Comparison of ENCODE assay signal across 21 mouse cellular contexts in genomic region chrX:47010087-47010486, GRCm38 (mm10).
A peak's percentile ranks its signal among the peaks of the same experiment; 100 is the strongest.
DNase-seq lines count a peak whose midpoint lies in the region; ATAC-seq and TF ChIP-seq lines count a peak whose summit lies in the region.
"Had no signal": no experiment of that assay in that cellular context is flagged by ENCODE, and none has a peak within 500 bp of the region (broad histone marks: within the 10 kb centered on the region; RNA-seq: fewer than 3 reads in every experiment).

No protein-coding gene starts in this region.

- peak; percentile 52; the same call in 1 of the 2 replicates for ATAC-seq in lung, embryonic 14.5 days (ENCODE audit: insufficient read depth)
- ATAC-seq in lung, postnatal 0 days = peak; percentile 47
- ATAC-seq in stomach, postnatal 0 days (ENCODE audit: low FRiP score, low TSS enrichment) = peak; percentile 72; the same call in 1 of the 2 replicates
- ATAC-seq in monocyte, adult 5-6 weeks (replicated peaks; ENCODE audit: insufficient number of reproducible peaks, low FRiP score, low TSS enrichment, poor library complexity, severe bottlenecking) = no peak
- ATAC-seq: activated CD4-positive, CD25-positive, alpha-beta regulatory T cell, adult 4 months; CD4-positive, CD25-positive, alpha-beta regulatory T cell, adult 4 months; Patski had no signal

- no peak for TF ChIP-seq EP300 in lung, postnatal 0 days (IDR thresholded peaks at IDR 0.05)
- no peak for TF ChIP-seq EP300 in stomach, postnatal 0 days (optimal IDR thresholded peaks at IDR 0.05)

- no peak overlapping the region for H3K9ac ChIP-seq in lung, embryonic 14.5 days
- H3K9ac ChIP-seq in lung, postnatal 0 days (replicated peaks; ENCODE audit: low read depth) = no peak overlapping the region
- H3K9ac ChIP-seq in stomach, postnatal 0 days (ENCODE audit: low read length) = no peak overlapping the region

- no peak for TF ChIP-seq POLR2A in lung, adult 2 months (IDR thresholded peaks at IDR 0.05; ENCODE audit: borderline replicate concordance, extremely low read depth, low read depth, low read length)

- WGBS in lung, embryonic 14.5 days = 48% methylated on average over 2 of the region's 2 CpGs
- WGBS in lung, adult 2 months = 45% methylated on average over 2 of the region's 2 CpGs
- 37% methylated on average over 2 of the region's 2 CpGs for WGBS in lung, postnatal 0 days
- WGBS in stomach, postnatal 0 days = 49% methylated on average over 2 of the region's 2 CpGs

- H3K4me3 ChIP-seq in lung, embryonic 14.5 days (ENCODE audit: low read depth, low read length) = no peak overlapping the region
- no peak overlapping the region for H3K4me3 ChIP-seq in lung, adult 2 months (replicated peaks; ENCODE audit: extremely low read depth, low read depth, low read length)
- no peak overlapping the region for H3K4me3 ChIP-seq in lung, postnatal 0 days (ENCODE audit: low read depth, low read length)
- no peak overlapping the region for H3K4me3 ChIP-seq in stomach, postnatal 0 days (ENCODE audit: low read depth, low read length)

- TF ChIP-seq CTCF in lung, embryonic 14.5 days (IDR thresholded peaks at IDR 0.05; ENCODE audit: low read depth) = no peak
- no peak for TF ChIP-seq CTCF in lung, adult 2 months (IDR thresholded peaks at IDR 0.05; ENCODE audit: insufficient read depth, low read length)
- TF ChIP-seq CTCF in lung, postnatal 0 days (IDR thresholded peaks at IDR 0.05) = no peak
- no peak for TF ChIP-seq CTCF in stomach, postnatal 0 days (IDR thresholded peaks at IDR 0.05; ENCODE audit: low read depth)

- no peaks in the 10 kb centered on the region for H3K36me3 ChIP-seq in lung, embryonic 14.5 days (ENCODE audit: insufficient read depth)
- H3K36me3 ChIP-seq in lung, postnatal 0 days (ENCODE audit: insufficient read depth, low read length) = no peaks in the 10 kb centered on the region
- no peaks in the 10 kb centered on the region for H3K36me3 ChIP-seq in stomach, postnatal 0 days (ENCODE audit: control insufficient read depth, insufficient read depth, low read length)
- H3K36me3 ChIP-seq: G1E had no signal

- no peak for DNase-seq in lung, embryonic 14.5 days
- no peak for DNase-seq in lung, adult 2 months
- DNase-seq in lung, postnatal 0 days (ENCODE audit: low spot score) = no peak
- DNase-seq in lung, adult 18-20 months = no peak
- no peak for DNase-seq in stomach, postnatal 0 days (ENCODE audit: low spot score)
- DNase-seq: adrenal gland, adult 2 months; adrenal gland, adult 8-10 months; adrenal gland, postnatal 10 days; adrenal gland, postnatal 14 days; adrenal gland, postnatal 25 days; adrenal gland, postnatal 36 days; B cell, adult 2 months; cerebellum, adult 11 months; cerebellum, adult 11-12 months; cerebellum, adult 18-20 months had no signal

- no peak overlapping the region for H3K27ac ChIP-seq in lung, embryonic 14.5 days (ENCODE audit: low read depth)
- H3K27ac ChIP-seq in lung, postnatal 0 days (ENCODE audit: low read length) = no peak overlapping the region
- no peak overlapping the region for H3K27ac ChIP-seq in stomach, postnatal 0 days (replicated peaks)

- H3K27me3 ChIP-seq in lung, embryonic 14.5 days (ENCODE audit: insufficient read depth, low read length) = no peaks in the 10 kb centered on the region
- H3K27me3 ChIP-seq in lung, postnatal 0 days (replicated peaks; ENCODE audit: insufficient read depth, low read length) = no peaks in the 10 kb centered on the region
- no peaks in the 10 kb centered on the region for H3K27me3 ChIP-seq in stomach, postnatal 0 days (ENCODE audit: control insufficient read depth, insufficient read depth, low read length)
- H3K27me3 ChIP-seq: CH12.LX had no signal

- H3K9me3 ChIP-seq in lung, embryonic 14.5 days (ENCODE audit: low read depth, low read length) = no peaks in the 10 kb centered on the region
- H3K9me3 ChIP-seq in lung, postnatal 0 days (ENCODE audit: low read length) = no peaks in the 10 kb centered on the region
- H3K9me3 ChIP-seq in stomach, postnatal 0 days (ENCODE audit: control insufficient read depth, low read length) = no peaks in the 10 kb centered on the region
- H3K9me3 ChIP-seq: G1E had no signal

- H3K4me1 ChIP-seq in lung, embryonic 14.5 days (ENCODE audit: insufficient read depth) = no peaks in the 10 kb centered on the region
- no peaks in the 10 kb centered on the region for H3K4me1 ChIP-seq in lung, adult 2 months (ENCODE audit: control insufficient read depth, insufficient read depth, low read length)
- H3K4me1 ChIP-seq in lung, postnatal 0 days (ENCODE audit: insufficient read depth, low read depth, low read length) = no peaks in the 10 kb centered on the region
- H3K4me1 ChIP-seq in stomach, postnatal 0 days (replicated peaks; ENCODE audit: control insufficient read depth, insufficient read depth) = no peaks in the 10 kb centered on the region

- no peak overlapping the region for H3K4me2 ChIP-seq in lung, embryonic 14.5 days
- no peak overlapping the region for H3K4me2 ChIP-seq in lung, postnatal 0 days (replicated peaks; ENCODE audit: low read depth, low read length)
- H3K4me2 ChIP-seq in stomach, postnatal 0 days (replicated peaks; ENCODE audit: low read depth) = no peak overlapping the region
